Mouse (Mus musculus) midbrain, embryonic 11.5 days (tissue): Measurements from ENCODE around the gene Mei1. TPM values are rescaled to one million over a fixed set of nuclear protein-coding genes. Genes with fewer than 3 reads are reported as not detected.

Experiments
- ATAC-seq: fragments of 200-750 bp; cut with Nextera tagmentation; 2 replicates; pipeline ENCODE4 v1.8.0; 2017; ENCODE audit warnings: moderate TSS enrichment, moderate library complexity; ENCODE audit not compliant: low FRiP score
- DNase-seq: peaks from one replicate; pipeline ENCODE4 v3.0.0; 2015; ENCODE audit warnings: low spot score; ENCODE audit errors: missing footprints
- H3K27ac ChIP-seq: fragments of 300-500 bp; sonication (generic); 2 replicates; pipeline ENCODE4 v1.5.1; 2014; ENCODE audit warnings: low read depth, low read length
- H3K27me3 ChIP-seq: fragments of 300-500 bp; sonication (generic); 2 replicates; pipeline ENCODE4 v1.6.1; 2014; ENCODE audit warnings: mild to moderate bottlenecking, low read length, moderate library complexity, mixed read lengths; ENCODE audit not compliant: control insufficient read depth, insufficient read depth
- H3K36me3 ChIP-seq: fragments of 300-500 bp; sonication (generic); 2 replicates; pipeline ENCODE4 v1.6.1; 2014; ENCODE audit warnings: mild to moderate bottlenecking, low read length, moderate library complexity, mixed read lengths; ENCODE audit not compliant: control insufficient read depth, insufficient read depth
- H3K4me1 ChIP-seq: fragments of 300-500 bp; sonication (generic); 2 replicates; pipeline ENCODE4 v1.6.1; 2014; ENCODE audit warnings: low read length; ENCODE audit not compliant: control insufficient read depth, insufficient read depth
- H3K4me2 ChIP-seq: fragments of 300-500 bp; sonication (generic); 2 replicates; pipeline ENCODE4 v1.6.1; 2014; ENCODE audit warnings: mild to moderate bottlenecking, moderate library complexity
- H3K4me3 ChIP-seq: fragments of 300-500 bp; sonication (generic); 2 replicates; pipeline ENCODE4 v1.5.1; 2014; ENCODE audit warnings: low read depth, low read length
- H3K9ac ChIP-seq: fragments of 300-500 bp; sonication (generic); 2 replicates; pipeline ENCODE4 v1.6.1; 2014; ENCODE audit warnings: low read length
- H3K9me3 ChIP-seq: fragments of 300-500 bp; sonication (generic); 2 replicates; pipeline ENCODE4 v1.6.1; 2016; ENCODE audit warnings: low read length; ENCODE audit not compliant: control insufficient read depth
- WGBS: fragments of 180-500 bp; shearing (Covaris S2); extraction: QIAGEN DNeasy Blood & Tissue Kit; methylation state at CpG from one replicate; pipeline ENCODE4 v1.1.7; 2014; 5-methylcytosine and 5-hydroxymethylcytosine counted together
- polyA plus RNA-seq: library from polyadenylated mRNA; unstranded; fragments of >200 nt; fragmentation: Nextera tagmentation; extraction: Ambion mirVana; gene quantifications from 2 replicates; pipeline ENCODE4 v1.2.1, GENCODE M21; 2014

Mei1 gene
- polyA plus RNA-seq, 1 experiment from 2014 or later = not detected

DNA sequence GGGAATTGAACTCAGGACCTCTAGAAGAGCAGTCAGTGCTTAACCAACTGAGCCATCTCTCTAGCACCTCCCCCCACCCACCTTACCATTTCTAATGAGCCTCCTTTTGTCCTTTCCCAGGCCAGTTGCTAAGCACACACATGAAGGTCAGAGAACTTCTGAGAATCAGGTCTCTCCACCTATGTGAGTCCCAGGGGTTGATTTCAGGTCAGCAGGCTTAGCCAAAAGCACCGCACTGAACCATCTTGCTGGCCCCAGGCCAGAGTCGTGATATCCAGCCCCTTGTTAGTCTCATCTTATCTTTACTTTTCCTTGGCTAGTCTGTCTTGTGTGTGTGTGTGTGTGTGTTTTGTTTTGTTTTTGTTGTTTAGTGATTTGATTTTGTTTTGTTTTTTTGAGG, 75.6 kb downstream of the Mei1 start:
- ATAC-seq = no peak
- Histone ChIP-seq H3K4me2 (no peak overlapping the region), H3K9me3 (no peaks in the 10 kb centered on the region), H3K27ac (peak overlapping the region; percentile 92), H3K4me1 (peaks cover 29% of the 10 kb centered on the region), H3K4me3 (no peak overlapping the region), H3K9ac (peak overlapping the region; percentile 39), H3K36me3 (no peaks in the 10 kb centered on the region; the same call in none of the 2 replicates), H3K27me3 (no peaks in the 10 kb centered on the region)
- WGBS = 64% methylated on average over 2 of the region's 2 CpGs
- no peak for DNase-seq

- DNase-seq (peak; percentile 91), ATAC-seq (no peak)
- 14% methylated on average over 11 of the region's 11 CpGs for WGBS
- Histone ChIP-seq H3K27ac (peak overlapping the region; percentile 92), H3K4me2 (peak overlapping the region; percentile 37), H3K4me1 (peaks cover 32% of the 10 kb centered on the region), H3K27me3 (no peaks in the 10 kb centered on the region), H3K36me3 (peaks cover 2% of the 10 kb centered on the region), H3K9me3 (no peaks in the 10 kb centered on the region), H3K9ac (peak overlapping the region; percentile 39), H3K4me3 (peak overlapping the region; percentile 89; the same call in 1 of the 2 replicates)
Measured at GRCm38 (mm10) chr15:82145851-82146769, 76.3 kb downstream of the Mei1 start.

- peaks cover 32% of the 10 kb centered on the region for H3K4me1 ChIP-seq
Measured at GRCm38 (mm10) chr15:82146770-82147610, 77.2 kb downstream of the Mei1 start, which contains the start of gene Srebf2. TSS of gene Srebf2 (plus strand) at chr15:82147181.

GRCm38 (mm10) chr15:82147611-82148111, 77.9 kb downstream of the Mei1 start:
- WGBS = under 1% methylated on average over 43 of the region's 50 CpGs
- Histone ChIP-seq H3K9ac (peak overlapping the region; percentile 93), H3K4me1 (peaks cover 32% of the 10 kb centered on the region), H3K4me2 (peak overlapping the region; percentile 61), H3K36me3 (peaks cover 2% of the 10 kb centered on the region; the same call in 1 of the 2 replicates), H3K9me3 (no peaks in the 10 kb centered on the region), H3K27me3 (no peaks in the 10 kb centered on the region), H3K4me3 (peak overlapping the region; percentile 89), H3K27ac (peak overlapping the region; percentile 95)
- peak; percentile 95 for DNase-seq
- ATAC-seq = peak; percentile 17; the same call in 1 of the 2 replicates

More at GRCm38 (mm10) chr15:82146770-82147610, 77.2 kb downstream of the Mei1 start, which contains the start of gene Srebf2:
- DNase-seq = peak; percentile 99
- no peaks in the 10 kb centered on the region for H3K27me3 ChIP-seq
- peaks cover 2% of the 10 kb centered on the region; the same call in 1 of the 2 replicates for H3K36me3 ChIP-seq
- peak; percentile 97 for ATAC-seq
- under 1% methylated on average over 76 of the region's 79 CpGs for WGBS
- peak within 1 kb of the TSS; percentile 89 for H3K4me3 ChIP-seq
- H3K9me3 ChIP-seq = no peaks in the 10 kb centered on the region
- H3K4me2 ChIP-seq = peak within 1 kb of the TSS; percentile 61
- H3K9ac ChIP-seq = peak within 1 kb of the TSS; percentile 93
- peak within 1 kb of the TSS; percentile 95 for H3K27ac ChIP-seq

DNA sequence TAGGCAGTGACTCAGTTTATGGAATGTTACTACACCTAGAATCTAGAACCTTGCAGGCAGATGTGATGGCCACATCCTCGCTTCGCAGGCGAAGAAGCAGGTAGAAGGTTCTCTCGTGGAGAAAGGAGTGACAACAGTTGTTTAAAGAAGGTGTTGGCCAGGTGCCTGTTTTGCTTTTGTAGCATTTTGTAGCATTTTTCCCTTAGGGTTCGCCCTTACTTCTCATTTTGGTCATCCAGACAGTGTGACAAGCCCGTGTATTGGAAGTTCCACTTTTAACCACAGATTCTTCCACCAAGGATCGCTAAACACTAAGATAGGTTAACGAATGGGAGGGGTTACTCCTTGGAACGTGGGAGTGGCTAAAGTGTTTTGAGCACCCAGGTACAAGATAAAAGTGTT, 78.7 kb downstream of the Mei1 start:
- Histone ChIP-seq H3K4me1 (peaks cover 32% of the 10 kb centered on the region), H3K27ac (no peak overlapping the region), H3K36me3 (peaks cover 2% of the 10 kb centered on the region; the same call in 1 of the 2 replicates), H3K9ac (peak overlapping the region; percentile 93), H3K4me3 (peak overlapping the region; percentile 89), H3K27me3 (no peaks in the 10 kb centered on the region), H3K9me3 (no peaks in the 10 kb centered on the region), H3K4me2 (peak overlapping the region; percentile 61)
- 34% methylated on average over 9 of the region's 9 CpGs for WGBS
- ATAC-seq (no peak), DNase-seq (peak; percentile 85)

DNA sequence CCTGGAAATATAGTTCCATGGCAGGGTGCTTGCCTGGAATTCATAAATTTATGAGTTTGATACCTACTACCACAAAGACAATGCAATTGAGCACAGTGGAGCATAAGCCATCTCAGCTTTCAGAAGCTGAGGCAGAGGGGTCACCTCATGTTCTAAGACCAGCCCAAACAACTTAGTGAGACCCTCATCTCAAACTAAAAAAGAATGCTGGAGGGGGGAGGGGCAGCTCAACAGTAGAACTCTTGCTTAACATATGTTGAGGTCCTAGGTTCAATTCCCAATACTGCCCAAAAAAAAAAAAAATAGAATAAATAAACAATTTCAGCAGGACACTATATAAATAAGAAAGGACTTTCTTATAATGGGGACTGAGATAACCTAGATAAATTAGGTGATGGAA, 80.2 kb downstream of the Mei1 start:
- Histone ChIP-seq H3K4me2 (no peak overlapping the region), H3K27ac (no peak overlapping the region), H3K4me1 (peaks cover 27% of the 10 kb centered on the region), H3K9me3 (no peaks in the 10 kb centered on the region), H3K36me3 (peaks cover 2% of the 10 kb centered on the region; the same call in 1 of the 2 replicates), H3K9ac (no peak overlapping the region), H3K4me3 (no peak overlapping the region), H3K27me3 (no peaks in the 10 kb centered on the region)
- ATAC-seq (no peak), DNase-seq (peak; percentile 80)

DNA sequence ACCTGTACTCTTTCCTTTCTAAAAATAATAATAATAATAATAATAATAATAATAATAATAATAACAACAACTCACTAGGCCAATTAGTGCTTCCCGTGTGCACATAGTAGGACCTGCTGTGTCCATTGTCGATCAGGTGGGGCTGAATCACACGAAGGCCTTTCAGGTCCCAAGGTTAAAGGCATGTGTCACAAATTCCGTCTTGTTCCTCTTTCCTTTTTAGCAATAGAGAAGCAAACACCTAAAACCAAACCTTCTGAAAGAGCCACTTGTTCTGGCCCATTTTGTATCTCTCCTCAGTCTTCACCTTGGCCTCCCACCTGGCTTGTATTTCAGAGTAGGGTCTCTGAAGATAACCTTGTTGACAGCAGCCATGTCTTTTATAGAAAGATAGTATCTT, 81.4 kb downstream of the Mei1 start:
- peaks cover 2% of the 10 kb centered on the region; the same call in 1 of the 2 replicates for H3K36me3 ChIP-seq

GRCm38 (mm10) chr15:82152022-82152421, 82.2 kb downstream of the Mei1 start:
- no peak for ATAC-seq
- Histone ChIP-seq H3K27ac (no peak overlapping the region), H3K9ac (no peak overlapping the region), H3K4me1 (peaks cover 16% of the 10 kb centered on the region), H3K4me3 (no peak overlapping the region), H3K36me3 (peaks cover 4% of the 10 kb centered on the region), H3K27me3 (no peaks in the 10 kb centered on the region), H3K9me3 (no peaks in the 10 kb centered on the region), H3K4me2 (no peak overlapping the region)
- 88% methylated on average over 12 of the region's 12 CpGs for WGBS
- no peak for DNase-seq

More for the DNA sequence above, 81.4 kb downstream of the Mei1 start:
- Histone ChIP-seq H3K4me3 (no peak overlapping the region), H3K9me3 (no peaks in the 10 kb centered on the region), H3K4me2 (no peak overlapping the region), H3K4me1 (peaks cover 19% of the 10 kb centered on the region), H3K9ac (no peak overlapping the region), H3K27me3 (no peaks in the 10 kb centered on the region), H3K27ac (no peak overlapping the region)
- DNase-seq = no peak
- WGBS = 94% methylated on average over 4 of the region's 4 CpGs
- ATAC-seq = no peak
